Mouse (Mus musculus): ENCODE results near the gene Setx. TPM values are rescaled to one million over a fixed set of nuclear protein-coding genes. Genes with fewer than 3 reads are reported as not detected.

Setx gene
- polyA plus RNA-seq (2012; fragmentation: generic; extraction: Trizol) = 1 to 10 TPM in 1 of 2 experiments, under 1 TPM in 1; 0.20 to 2.4 TPM

GRCm38 (mm10) chr2:29123907-29124569 lies at the start of gene Setx:
Gene Setx, plus strand, starts transcription at chr2:29124181.

Other genes starting within 250 kb of the Setx start
- under 1 TPM; 0.02 TPM for gene Barhl1, start 207.5 kb upstream of the Setx start, polyA plus RNA-seq (2012; fragmentation: generic; extraction: Trizol)
- gene Cfap77, start 69.1 kb upstream of the Setx start, polyA plus RNA-seq (2012; fragmentation: generic; extraction: Trizol) = under 1 TPM; 0.13 to 0.40 TPM
- gene Ttf1, start 63.9 kb upstream of the Setx start, polyA plus RNA-seq (2012; fragmentation: generic; extraction: Trizol) = 1 to 10 TPM in 1 of 2 experiments, under 1 TPM in 1; 0.47 to 5.6 TPM
- under 1 TPM; 0.02 to 0.40 TPM for gene Ntng2, start 128.8 kb downstream of the Setx start, polyA plus RNA-seq (2012; fragmentation: generic; extraction: Trizol)
- gene Med27, start 222.6 kb downstream of the Setx start, polyA plus RNA-seq (2012; fragmentation: generic; extraction: Trizol) = 10 to 100 TPM; 26.8 to 28.9 TPM

Data from C3H10T1/2 (cell line).